20 mouse cellular contexts compared by ENCODE assay signal in genomic region chr4:30450395-30450794, GRCm38 (mm10).
DNase-seq lines count a peak whose midpoint lies in the region; ATAC-seq and TF ChIP-seq lines count a peak whose summit lies in the region.
"Had no signal": no experiment of that assay in that cellular context is flagged by ENCODE, and none has a peak within 500 bp of the region (broad histone marks: within the 10 kb centered on the region; RNA-seq: fewer than 3 reads in every experiment).

No protein-coding gene starts in this region.

- WGBS in midbrain, postnatal 0 days: 78% methylated on average over 1 of the region's 1 CpGs
- 88% methylated on average over 1 of the region's 1 CpGs for WGBS in midbrain, embryonic 15.5 days

- no peaks in the 10 kb centered on the region for H3K36me3 ChIP-seq in midbrain, postnatal 0 days (ENCODE audit: insufficient read depth, low read length)
- no peaks in the 10 kb centered on the region for H3K36me3 ChIP-seq in midbrain, embryonic 15.5 days (replicated peaks)
- H3K36me3 ChIP-seq: hindbrain, embryonic 12.5 days; stomach, embryonic 15.5 days had no signal

- no peaks in the 10 kb centered on the region for H3K4me1 ChIP-seq in midbrain, postnatal 0 days (ENCODE audit: insufficient read depth, low read length)
- H3K4me1 ChIP-seq in midbrain, embryonic 15.5 days: no peaks in the 10 kb centered on the region
- H3K4me1 ChIP-seq: hindbrain, embryonic 12.5 days; stomach, embryonic 15.5 days had no signal

- H3K9me3 ChIP-seq in midbrain, postnatal 0 days (ENCODE audit: low read length): no peaks in the 10 kb centered on the region
- H3K9me3 ChIP-seq in midbrain, embryonic 15.5 days: no peaks in the 10 kb centered on the region
- H3K9me3 ChIP-seq: hindbrain, embryonic 12.5 days; stomach, embryonic 15.5 days had no signal

- DNase-seq in cerebellum, postnatal 14 days: peak; percentile 39 to 60
- DNase-seq in cerebellum, adult 9-11 months: no peak
- DNase-seq in kidney, postnatal 14 days: peak; percentile 24
- DNase-seq in kidney, adult 11 months: no peak
- peak; percentile 60 for DNase-seq in midbrain, postnatal 0 days (ENCODE audit: low spot score)
- DNase-seq in retina, postnatal 7 days (ENCODE audit: low read depth, low spot score): peak; percentile 24
- no peak for DNase-seq in layer of hippocampus, adult 18-20 months (ENCODE audit: low spot score in 2 of 2)
- DNase-seq: adrenal gland, postnatal 25 days; cerebellum, postnatal 25 days; gastrocnemius, postnatal 25 days; heart, postnatal 10 days; kidney, adult 18-20 months; kidney, postnatal 36 days; right cerebral cortex, postnatal 14 days; thymus, adult 2 months had no signal

- H3K27me3 ChIP-seq in midbrain, postnatal 0 days (ENCODE audit: insufficient read depth, low read length): no peaks in the 10 kb centered on the region
- H3K27me3 ChIP-seq in midbrain, embryonic 15.5 days (replicated peaks): no peaks in the 10 kb centered on the region
- H3K27me3 ChIP-seq: hindbrain, embryonic 12.5 days; stomach, embryonic 15.5 days had no signal

- ATAC-seq in midbrain, postnatal 0 days (ENCODE audit: low FRiP score): no peak; the same call in 1 of the 2 replicates
- ATAC-seq in midbrain, embryonic 15.5 days (replicated peaks): no peak

- no peak for TF ChIP-seq CTCF in midbrain, postnatal 0 days (IDR thresholded peaks at IDR 0.05)

- H3K9ac ChIP-seq in midbrain, postnatal 0 days (replicated peaks; ENCODE audit: low read length, poor library complexity, severe bottlenecking): no peak overlapping the region
- no peak overlapping the region for H3K9ac ChIP-seq in midbrain, embryonic 15.5 days
- H3K9ac ChIP-seq: hindbrain, embryonic 12.5 days; stomach, embryonic 15.5 days had no signal

- H3K27ac ChIP-seq in midbrain, postnatal 0 days (ENCODE audit: low read depth, low read length): no peak overlapping the region
- H3K27ac ChIP-seq in midbrain, embryonic 15.5 days: no peak overlapping the region
- H3K27ac ChIP-seq: hindbrain, embryonic 12.5 days; macrophage; stomach, embryonic 15.5 days had no signal

- no peak overlapping the region for H3K4me3 ChIP-seq in midbrain, postnatal 0 days (ENCODE audit: low read depth, low read length)
- H3K4me3 ChIP-seq in midbrain, embryonic 15.5 days: no peak overlapping the region
- H3K4me3 ChIP-seq: hindbrain, embryonic 12.5 days; stomach, embryonic 15.5 days had no signal

- H3K4me2 ChIP-seq in midbrain, postnatal 0 days (ENCODE audit: low read depth, low read length, poor library complexity, severe bottlenecking): no peak overlapping the region
- no peak overlapping the region for H3K4me2 ChIP-seq in midbrain, embryonic 15.5 days
- H3K4me2 ChIP-seq: hindbrain, embryonic 12.5 days; midbrain, embryonic 11.5 days; stomach, embryonic 15.5 days had no signal

Comparison
In these comparisons a context has a peak if more than half of its experiments do, and no peak if none do; other contexts are left out.
1. DNase-seq: peak in cerebellum, postnatal 14 days (2 of 2), kidney, postnatal 14 days (single experiment), midbrain, postnatal 0 days (single experiment) and retina, postnatal 7 days (single experiment); none in cerebellum, adult 9-11 months (single experiment), kidney, adult 11 months (single experiment) and layer of hippocampus, adult 18-20 months (0 of 2).